Comparison of ENCODE assay signal across 23 mouse cellular contexts in the genomic region with DNA sequence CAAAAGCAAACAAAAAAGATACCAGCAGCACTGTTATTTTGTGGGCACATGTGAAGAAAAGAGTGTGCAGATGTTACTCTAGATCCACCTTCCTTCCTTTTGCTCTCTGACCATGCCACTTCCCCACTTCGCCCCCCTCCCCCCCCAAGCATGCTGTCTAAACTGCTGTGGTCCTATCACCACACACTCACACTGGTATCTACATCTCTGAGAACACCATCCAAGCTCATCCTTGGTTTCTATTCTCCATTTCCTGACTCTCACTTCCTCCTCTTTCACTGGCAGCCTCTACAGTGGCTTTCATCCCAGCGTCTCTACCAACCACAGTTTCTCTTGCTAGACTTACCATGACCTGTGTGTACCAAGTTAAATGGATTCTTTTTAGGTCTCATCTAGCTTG. TPM values are rescaled to one million over a fixed set of nuclear protein-coding genes. Genes with fewer than 3 reads are reported as not detected.
DNase-seq lines count a peak whose midpoint lies in the region; ATAC-seq lines count a peak whose summit lies in the region.
"Had no signal": no experiment of that assay in that cellular context is flagged by ENCODE, and none has a peak within 500 bp of the region (broad histone marks: within the 10 kb centered on the region; RNA-seq: fewer than 3 reads in every experiment).

No protein-coding gene starts in this region.

- H3K4me2 ChIP-seq in liver, embryonic 16.5 days (ENCODE audit: low read depth, low read length) = no peak overlapping the region
- H3K4me2 ChIP-seq in hindbrain, embryonic 12.5 days (replicated peaks) = no peak overlapping the region
- H3K4me2 ChIP-seq: embryonic facial prominence, embryonic 13.5 days had no signal

- no peaks in the 10 kb centered on the region for H3K9me3 ChIP-seq in liver, embryonic 16.5 days (replicated peaks; ENCODE audit: control insufficient read depth, low read length)
- no peaks in the 10 kb centered on the region for H3K9me3 ChIP-seq in hindbrain, embryonic 12.5 days (replicated peaks)
- H3K9me3 ChIP-seq: embryonic facial prominence, embryonic 13.5 days; hindbrain, embryonic 10.5 days had no signal

- H3K27ac ChIP-seq in liver, embryonic 16.5 days (ENCODE audit: low read length) = peak overlapping the region; percentile 98
- H3K27ac ChIP-seq in hindbrain, embryonic 12.5 days = no peak overlapping the region
- H3K27ac ChIP-seq: embryonic facial prominence, embryonic 13.5 days; hindbrain, embryonic 10.5 days had no signal

- H3K4me1 ChIP-seq in liver, embryonic 16.5 days (ENCODE audit: control insufficient read depth, low read depth, low read length) = peaks cover 45% of the 10 kb centered on the region
- H3K4me1 ChIP-seq in hindbrain, embryonic 12.5 days = no peaks in the 10 kb centered on the region
- H3K4me1 ChIP-seq: embryonic facial prominence, embryonic 13.5 days; hindbrain, embryonic 10.5 days had no signal

- 35% methylated on average over 2 of the region's 2 CpGs for whole genome bisulfite sequencing in liver, embryonic 16.5 days (ENCODE audit: insufficient replicate concordance)
- WGBS in hindbrain, embryonic 12.5 days = 85% methylated on average over 2 of the region's 2 CpGs

- H3K4me3 ChIP-seq in liver, embryonic 16.5 days (ENCODE audit: low read depth, low read length) = no peak overlapping the region
- H3K4me3 ChIP-seq in hindbrain, embryonic 12.5 days = no peak overlapping the region
- H3K4me3 ChIP-seq: embryonic facial prominence, embryonic 13.5 days; hindbrain, embryonic 10.5 days had no signal

- peak; percentile 100 for ATAC-seq in granulocyte monocyte progenitor cell, adult 5-6 weeks (replicated peaks; ENCODE audit: poor library complexity, severe bottlenecking)
- no peak for ATAC-seq in liver, embryonic 16.5 days (ENCODE audit: low read depth)
- no peak for ATAC-seq in hindbrain, embryonic 12.5 days (ENCODE audit: low FRiP score)
- ATAC-seq: forebrain, postnatal 0 days had no signal

- DNase-seq in spleen, postnatal 36 days (ENCODE audit: low spot score in 2 of 2) = peak; percentile 49 to 59
- no peak for DNase-seq in spleen, postnatal 14 days (ENCODE audit: low spot score in 2 of 2)
- DNase-seq in splenic B cell, adult 2 months (ENCODE audit: low read depth, low spot score) = peak; percentile 69
- DNase-seq in ovary, postnatal 36 days (ENCODE audit: low spot score) = no peak
- no peak for DNase-seq in kidney, adult 18-20 months
- DNase-seq: adrenal gland, postnatal 10 days; cerebellum, adult 18-20 months; forebrain, postnatal 0 days; kidney, postnatal 10 days; layer of hippocampus, adult 9-11 months; midbrain, embryonic 14.5 days; right cerebral cortex, postnatal 25 days; thymus, adult 18-20 months had no signal

- 0 out of 2 replicates have a peak overlapping the region, but pooled peaks have one; percentile 15 for H3K9ac ChIP-seq in liver, embryonic 16.5 days (ENCODE audit: low read depth, low read length)
- H3K9ac ChIP-seq in hindbrain, embryonic 12.5 days = no peak overlapping the region
- H3K9ac ChIP-seq: embryonic facial prominence, embryonic 13.5 days; forebrain, postnatal 0 days had no signal

- H3K27me3 ChIP-seq in liver, embryonic 16.5 days (ENCODE audit: control insufficient read depth, insufficient read depth, low read depth, low read length) = no peaks in the 10 kb centered on the region
- no peaks in the 10 kb centered on the region for H3K27me3 ChIP-seq in splenic B cell, adult 2 months (ENCODE audit: control insufficient read depth, insufficient read depth, low read length, poor library complexity, severe bottlenecking)
- no peaks in the 10 kb centered on the region for H3K27me3 ChIP-seq in hindbrain, embryonic 12.5 days
- H3K27me3 ChIP-seq: embryonic facial prominence, embryonic 13.5 days had no signal

- no peaks in the 10 kb centered on the region for H3K36me3 ChIP-seq in liver, embryonic 16.5 days (ENCODE audit: control insufficient read depth, insufficient read depth)
- H3K36me3 ChIP-seq in splenic B cell, adult 2 months (ENCODE audit: control insufficient read depth, insufficient read depth, low read length, poor library complexity, severe bottlenecking) = no peaks in the 10 kb centered on the region
- H3K36me3 ChIP-seq in hindbrain, embryonic 12.5 days = no peaks in the 10 kb centered on the region
- H3K36me3 ChIP-seq: embryonic facial prominence, embryonic 13.5 days; hindbrain, embryonic 10.5 days had no signal

RNA-seq across cellular contexts. Expression of a gene that starts 9.3 kb away (rescaled TPM):
- 57.9 and 61.3 TPM in 2 replicates for total RNA-seq in granulocyte monocyte progenitor cell, adult 5-6 weeks (2014; fragmentation: Nextera tagmentation)
- 190 and 228 TPM in 2 replicates for total RNA-seq in granulocyte monocyte progenitor cell, adult 5-6 weeks (2017)
- 63.5 and 64.4 TPM in 2 replicates for polyA plus RNA-seq in liver, embryonic 16.5 days (2015; fragmentation: Nextera tagmentation; extraction: Ambion mirVana)
- polyA plus RNA-seq in hindbrain, embryonic 12.5 days (2016; fragmentation: Nextera tagmentation; extraction: Ambion mirVana) = 88.9 and 100 TPM in 2 replicates

RNA-seq across cellular contexts. Expression of a gene that starts 25.0 kb away (rescaled TPM):
- total RNA-seq in granulocyte monocyte progenitor cell, adult 5-6 weeks (2014; fragmentation: Nextera tagmentation) = not detected in 2 replicates
- not detected in 2 replicates for total RNA-seq in granulocyte monocyte progenitor cell, adult 5-6 weeks (2017)
- polyA plus RNA-seq in liver, embryonic 16.5 days (2015; fragmentation: Nextera tagmentation; extraction: Ambion mirVana) = 0.19 TPM in 2 replicates
- 20.9 and 23.9 TPM in 2 replicates for polyA plus RNA-seq in hindbrain, embryonic 12.5 days (2016; fragmentation: Nextera tagmentation; extraction: Ambion mirVana)

RNA-seq across cellular contexts. Expression of a gene that starts 31.9 kb away (rescaled TPM):
- not detected in 2 replicates for total RNA-seq in granulocyte monocyte progenitor cell, adult 5-6 weeks (2014; fragmentation: Nextera tagmentation)
- total RNA-seq in granulocyte monocyte progenitor cell, adult 5-6 weeks (2017) = not detected in 2 replicates
- polyA plus RNA-seq in liver, embryonic 16.5 days (2015; fragmentation: Nextera tagmentation; extraction: Ambion mirVana) = 0.85 TPM in 1 of 2 replicates, not detected in the other
- polyA plus RNA-seq in hindbrain, embryonic 12.5 days (2016; fragmentation: Nextera tagmentation; extraction: Ambion mirVana) = not detected in 2 replicates
- total RNA-seq: adrenal gland, postnatal 10 days; forebrain, postnatal 0 days; gastrocnemius, adult 18-20 months; left cerebral cortex, postnatal 14 days had no signal
- polyA plus RNA-seq: brain, embryonic 14.5 days; embryonic facial prominence, embryonic 13.5 days; forebrain, postnatal 0 days; heart, embryonic 14.5 days; hindbrain, embryonic 10.5 days; limb, embryonic 14.5 days; midbrain, embryonic 14.5 days had no signal

RNA-seq across cellular contexts. Expression of a gene that starts 42.0 kb away (rescaled TPM):
- total RNA-seq in granulocyte monocyte progenitor cell, adult 5-6 weeks (2014; fragmentation: Nextera tagmentation) = 0.92 and 2.3 TPM in 2 replicates
- 0.26 and 0.82 TPM in 2 replicates for total RNA-seq in granulocyte monocyte progenitor cell, adult 5-6 weeks (2017)
- polyA plus RNA-seq in liver, embryonic 16.5 days (2015; fragmentation: Nextera tagmentation; extraction: Ambion mirVana) = 0.26 and 0.37 TPM in 2 replicates
- 1.3 and 1.7 TPM in 2 replicates for polyA plus RNA-seq in hindbrain, embryonic 12.5 days (2016; fragmentation: Nextera tagmentation; extraction: Ambion mirVana)

RNA-seq across cellular contexts. Expression of a gene that starts 57.3 kb away (rescaled TPM):
- 59.9 and 60.9 TPM in 2 replicates for total RNA-seq in granulocyte monocyte progenitor cell, adult 5-6 weeks (2014; fragmentation: Nextera tagmentation)
- 34.6 and 45.3 TPM in 2 replicates for total RNA-seq in granulocyte monocyte progenitor cell, adult 5-6 weeks (2017)
- polyA plus RNA-seq in liver, embryonic 16.5 days (2015; fragmentation: Nextera tagmentation; extraction: Ambion mirVana) = 45.3 and 50.3 TPM in 2 replicates
- polyA plus RNA-seq in hindbrain, embryonic 12.5 days (2016; fragmentation: Nextera tagmentation; extraction: Ambion mirVana) = 53.8 and 56.8 TPM in 2 replicates

Comparison
In these comparisons a context has a peak if more than half of its experiments do, and no peak if none do; other contexts are left out.
1. DNase-seq: peak in spleen, postnatal 36 days (2 of 2) and splenic B cell, adult 2 months (single experiment); none in spleen, postnatal 14 days (0 of 2), ovary, postnatal 36 days (single experiment) and kidney, adult 18-20 months (single experiment).
2. RNA of a gene that starts 25.0 kb away (polyA plus RNA-seq): 20.9 to 23.9 TPM in hindbrain, embryonic 12.5 days; 0.19 TPM in liver, embryonic 16.5 days; every median in the first group is over 10 times any median in the second.